Mouse (Mus musculus) limb, embryonic 14.5 days (tissue): ENCODE measurements around the gene Sergef. TPM values are rescaled to one million over a fixed set of nuclear protein-coding genes. Genes with fewer than 3 reads are reported as not detected.

Experiments used
- ATAC-seq: fragments of 200-750 bp; cut with Nextera tagmentation; 2 replicates; pipeline ENCODE4 v1.8.0; 2017; ENCODE audit warnings: low read depth, moderate number of reproducible peaks, moderate TSS enrichment; ENCODE audit not compliant: low FRiP score
- DNase-seq: peaks from one replicate; pipeline ENCODE4 v3.0.0-alpha.2; 2015; ENCODE audit warnings: low spot score
- H3K27ac ChIP-seq: fragments of 300-500 bp; sonication (generic); replicated peaks from 2 replicates; pipeline ENCODE4 v1.5.1; 2014; ENCODE audit warnings: low read depth, mild to moderate bottlenecking, low read length, moderate library complexity, mixed read lengths
- H3K27me3 ChIP-seq: fragments of 300-500 bp; sonication (generic); 2 replicates; pipeline ENCODE4 v1.6.1; 2014; ENCODE audit warnings: low read length, mixed read lengths; ENCODE audit not compliant: control insufficient read depth, insufficient read depth
- H3K36me3 ChIP-seq: fragments of 300-500 bp; sonication (generic); 2 replicates; pipeline ENCODE4 v1.6.1; 2014; ENCODE audit warnings: mild to moderate bottlenecking, low read length, moderate library complexity, mixed read lengths; ENCODE audit not compliant: control insufficient read depth, insufficient read depth
- H3K4me1 ChIP-seq: fragments of 300-500 bp; sonication (generic); 2 replicates; pipeline ENCODE4 v1.6.1; 2014; ENCODE audit warnings: antibody characterized with exemption, low read length, mixed read lengths; ENCODE audit not compliant: control insufficient read depth, insufficient read depth
- H3K4me2 ChIP-seq: fragments of 300-500 bp; sonication (generic); replicated peaks from 2 replicates; pipeline ENCODE4 v1.6.1; 2014; ENCODE audit warnings: low read depth, mild to moderate bottlenecking, low read length, moderate library complexity; ENCODE audit not compliant: severe bottlenecking
- H3K4me3 ChIP-seq: fragments of 300-500 bp; sonication (generic); replicated peaks from 2 replicates; pipeline ENCODE4 v1.5.1; 2014; ENCODE audit warnings: low read length
- H3K9ac ChIP-seq: fragments of 300-500 bp; sonication (generic); 2 replicates; pipeline ENCODE4 v1.6.1; 2014; ENCODE audit warnings: mild to moderate bottlenecking, low read depth, low read length, moderate library complexity; ENCODE audit not compliant: severe bottlenecking
- H3K9me3 ChIP-seq: fragments of 300-500 bp; sonication (generic); 2 replicates; pipeline ENCODE4 v1.6.1; 2016; ENCODE audit warnings: low read length; ENCODE audit not compliant: control insufficient read depth
- POLR2A ChIP-seq: fragments of 200-500 bp; IDR thresholded peaks from 2 replicates; pipeline ENCODE4 v1.8.0; 2012; ENCODE audit warnings: inconsistent platforms, mild to moderate bottlenecking, moderate library complexity, borderline replicate concordance; ENCODE audit not compliant: insufficient read depth, insufficient read length; ENCODE audit errors: extremely low read depth
- WGBS: fragments of 180-500 bp; shearing (Covaris S2); extraction: QIAGEN DNeasy Blood & Tissue Kit; methylation state at CpG from one replicate; pipeline ENCODE4 v1.1.7; 2014; 5-methylcytosine and 5-hydroxymethylcytosine counted together
- polyA plus RNA-seq, 2 experiments: library from polyadenylated mRNA; depleted of rRNA in 1 of 2; stranded (reverse) in 1 of 2; unstranded in 1 of 2; fragments of >200 nt; fragmentation: Nextera tagmentation in 1 of 2; extraction: Ambion mirVana in 1 of 2; gene quantifications; 2 replicates each; pipeline versions ENCODE4 v1.2.1 to v1.2.3; 2012 to 2014

Sergef gene
- polyA plus RNA-seq, 2 experiments: 12.2 to 12.8 TPM

- Histone ChIP-seq H3K9me3 (no peaks in the 10 kb centered on the region), H3K9ac (no peak overlapping the region), H3K27ac (no peak overlapping the region), H3K4me1 (no peaks in the 10 kb centered on the region), H3K4me3 (no peak overlapping the region), H3K4me2 (no peak overlapping the region), H3K27me3 (no peaks in the 10 kb centered on the region), H3K36me3 (no peaks in the 10 kb centered on the region)
- DNase-seq: no peak
- 89% methylated on average over 5 of the region's 5 CpGs for WGBS
- no peak for ATAC-seq
- no peak for TF ChIP-seq POLR2A
Observed at GRCm38 (mm10) chr7:46435833-46436232, 203.8 kb downstream of the Sergef start.

GRCm38 (mm10) chr7:46433874-46434273, 205.7 kb downstream of the Sergef start:
- Histone ChIP-seq H3K4me1 (no peaks in the 10 kb centered on the region), H3K4me2 (no peak overlapping the region), H3K4me3 (no peak overlapping the region), H3K36me3 (no peaks in the 10 kb centered on the region), H3K9ac (no peak overlapping the region), H3K27me3 (no peaks in the 10 kb centered on the region), H3K9me3 (no peaks in the 10 kb centered on the region), H3K27ac (no peak overlapping the region)
- 74% methylated on average over 5 of the region's 5 CpGs for WGBS
- TF ChIP-seq POLR2A: no peak
- DNase-seq (no peak), ATAC-seq (no peak)

GRCm38 (mm10) chr7:46425012-46425411, 214.6 kb downstream of the Sergef start:
- H3K27ac ChIP-seq: no peak overlapping the region
- WGBS: 52% methylated on average over 4 of the region's 4 CpGs
- ATAC-seq (no peak), DNase-seq (no peak)
- no peak overlapping the region for H3K9ac ChIP-seq
- TF ChIP-seq POLR2A: no peak
- H3K36me3 ChIP-seq: no peaks in the 10 kb centered on the region
- H3K4me3 ChIP-seq: no peak overlapping the region
- no peaks in the 10 kb centered on the region for H3K4me1 ChIP-seq
- no peaks in the 10 kb centered on the region for H3K9me3 ChIP-seq
- H3K27me3 ChIP-seq: no peaks in the 10 kb centered on the region
- no peak overlapping the region for H3K4me2 ChIP-seq

- H3K36me3 ChIP-seq: no peaks in the 10 kb centered on the region
- H3K9me3 ChIP-seq: no peaks in the 10 kb centered on the region
- no peak overlapping the region for H3K4me2 ChIP-seq
- ATAC-seq (no peak), DNase-seq (no peak)
- H3K4me1 ChIP-seq: no peaks in the 10 kb centered on the region
- no peak overlapping the region for H3K4me3 ChIP-seq
- WGBS: 86% methylated on average over 3 of the region's 3 CpGs
- no peak for TF ChIP-seq POLR2A
- H3K27me3 ChIP-seq: no peaks in the 10 kb centered on the region
- H3K27ac ChIP-seq: no peak overlapping the region
- H3K9ac ChIP-seq: no peak overlapping the region
Observed at GRCm38 (mm10) chr7:46423951-46424350, 215.7 kb downstream of the Sergef start.

GRCm38 (mm10) chr7:46422764-46423412, 216.7 kb downstream of the Sergef start:
- ATAC-seq (no peak), DNase-seq (no peak)
- no peak for TF ChIP-seq POLR2A
- Histone ChIP-seq H3K4me3 (no peak overlapping the region), H3K27ac (no peak overlapping the region), H3K27me3 (no peaks in the 10 kb centered on the region), H3K4me2 (no peak overlapping the region), H3K9ac (no peak overlapping the region), H3K4me1 (no peaks in the 10 kb centered on the region), H3K36me3 (no peaks in the 10 kb centered on the region), H3K9me3 (no peaks in the 10 kb centered on the region)
- WGBS: 51% methylated on average over 18 of the region's 18 CpGs
